Mouse (Mus musculus) E14TG2a.4 (cell line): ENCODE data around the gene Kcnk7.

Experiments used
- H3K27me3 ChIP-seq: 2 replicates; pipeline ENCODE4 v1.6.1; 2014; ENCODE audit warnings: low read length, control low read depth; ENCODE audit not compliant: insufficient read depth
- H3K36me3 ChIP-seq: 2 replicates; pipeline ENCODE4 v1.6.1; 2014; ENCODE audit warnings: low read length, control low read depth; ENCODE audit not compliant: insufficient read depth
- H3K4me1 ChIP-seq: replicated peaks from 2 replicates; pipeline ENCODE4 v1.6.1; 2014; ENCODE audit warnings: low read depth, low read length, control low read depth
- H3K4me3 ChIP-seq: replicated peaks from 2 replicates; pipeline ENCODE4 v1.5.1; 2014; ENCODE audit warnings: mild to moderate bottlenecking, low read length
- H3K9me3 ChIP-seq: 2 replicates; pipeline ENCODE4 v1.6.1; 2014; ENCODE audit warnings: low read length, control low read depth
- CTCF ChIP-seq: conservative IDR thresholded peaks from 2 replicates; pipeline ENCODE4 v1.5.1; 2014; ENCODE audit warnings: low read length
- NANOG ChIP-seq: IDR thresholded peaks from 2 replicates; pipeline ENCODE4 v1.6.1; 2014; ENCODE audit warnings: borderline replicate concordance, low read length, mixed read lengths
- POU5F1 ChIP-seq: IDR thresholded peaks from 2 replicates; pipeline ENCODE4 v1.6.1; 2014; ENCODE audit warnings: low read length, borderline replicate concordance

Kcnk7 gene

DNA sequence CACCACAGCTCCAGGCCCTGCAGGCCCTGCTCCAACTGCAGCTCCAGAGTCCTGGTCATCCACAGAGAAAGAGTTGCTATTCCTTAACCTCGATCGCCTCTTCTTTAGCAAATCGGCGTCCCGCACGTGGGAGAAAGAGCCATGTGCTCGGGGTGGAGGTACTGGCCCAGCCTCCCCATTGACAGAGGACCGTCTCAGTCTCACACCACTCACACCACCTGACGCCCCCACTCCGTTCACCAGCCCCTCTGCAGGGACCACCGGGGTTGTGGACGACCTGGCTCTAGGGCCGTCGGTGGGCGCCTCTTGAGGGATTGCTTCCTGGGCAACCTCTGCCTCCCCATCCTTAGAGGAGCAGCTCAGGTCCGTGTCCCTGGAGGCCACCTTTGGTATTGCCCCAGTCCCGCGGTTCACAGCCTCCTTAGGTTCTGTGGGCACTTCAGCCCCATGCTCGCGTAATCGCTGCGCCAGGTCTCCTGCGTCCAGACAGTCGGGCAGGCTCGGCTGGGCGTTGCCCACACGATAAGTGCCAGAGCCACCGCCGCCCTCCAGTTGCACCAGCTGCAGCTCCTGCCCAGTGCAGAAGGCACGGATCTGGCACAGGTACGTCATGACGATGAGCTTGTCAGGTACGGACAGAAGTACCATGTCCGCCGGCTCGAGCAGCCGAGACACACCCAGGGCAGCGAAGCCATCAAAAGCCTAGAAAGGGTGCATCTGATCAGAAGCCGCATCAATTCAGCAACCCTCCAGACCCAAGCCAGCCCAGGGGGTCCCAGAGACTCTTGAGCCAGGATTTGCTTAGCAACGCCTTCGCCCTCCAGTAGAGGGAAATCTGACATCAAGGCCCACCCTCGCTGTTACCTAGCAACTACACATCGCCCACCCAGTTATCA, 11.9 kb downstream of the Kcnk7 start:
- peak overlapping the region; percentile 77 for H3K4me3 ChIP-seq
- H3K36me3 ChIP-seq, result peaks cover 21% of the 10 kb centered on the region
- H3K27me3 ChIP-seq, result peaks cover 32% of the 10 kb centered on the region
- H3K9me3 ChIP-seq, result no peaks in the 10 kb centered on the region
- TF ChIP-seq POU5F1 (no peak), CTCF (peak; percentile 47)
- peaks cover 53% of the 10 kb centered on the region for H3K4me1 ChIP-seq

DNA sequence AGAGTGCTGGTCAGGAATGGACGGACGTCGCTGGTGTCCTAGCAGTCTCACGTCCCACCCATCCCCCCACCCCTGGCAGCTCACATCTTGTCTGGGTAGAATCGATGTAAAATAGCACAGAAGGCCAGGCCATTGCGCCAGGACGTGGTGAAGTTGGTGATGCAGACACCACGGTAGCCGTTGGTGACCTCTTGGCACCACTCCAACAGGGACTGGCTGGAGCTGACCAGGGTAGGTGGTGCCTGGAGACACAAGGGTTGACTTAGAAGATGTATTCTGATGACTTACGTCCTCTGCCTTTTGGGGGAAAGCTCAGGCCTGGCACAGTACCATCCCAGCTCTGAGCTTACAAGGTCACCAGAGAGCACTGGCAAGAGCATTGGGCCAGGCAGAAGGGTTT, 12.8 kb downstream of the Kcnk7 start:
- Histone ChIP-seq H3K9me3 (no peaks in the 10 kb centered on the region), H3K27me3 (peaks cover 32% of the 10 kb centered on the region), H3K4me1 (peaks cover 56% of the 10 kb centered on the region), H3K4me3 (no peak overlapping the region), H3K36me3 (peaks cover 26% of the 10 kb centered on the region)
- TF ChIP-seq POU5F1 (no peak), NANOG (no peak), CTCF (no peak)

DNA sequence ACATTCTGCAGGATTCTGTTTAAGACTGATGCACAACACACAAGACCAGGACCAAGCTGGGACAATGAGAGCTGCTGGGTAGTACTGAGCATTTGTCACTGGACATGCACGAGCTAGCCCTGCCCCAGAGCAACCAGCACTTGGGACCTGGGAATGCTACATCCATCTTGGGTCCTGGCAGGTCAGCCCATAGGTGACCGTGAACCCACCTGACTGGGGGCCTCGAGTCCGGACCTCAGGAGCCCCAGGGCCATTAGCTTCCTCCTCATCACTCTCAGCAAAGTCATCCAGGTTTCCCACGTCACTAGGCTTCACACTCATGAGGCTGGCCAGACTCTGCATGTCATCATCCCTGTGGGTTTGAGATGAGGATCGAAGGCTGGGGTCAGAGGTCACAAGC, 17.1 kb downstream of the Kcnk7 start:
- Histone ChIP-seq H3K4me3 (no peak overlapping the region), H3K36me3 (peaks cover 26% of the 10 kb centered on the region), H3K27me3 (peaks cover 45% of the 10 kb centered on the region), H3K4me1 (peaks cover 46% of the 10 kb centered on the region), H3K9me3 (no peaks in the 10 kb centered on the region)
- TF ChIP-seq CTCF (no peak), NANOG (no peak), POU5F1 (no peak)

DNA sequence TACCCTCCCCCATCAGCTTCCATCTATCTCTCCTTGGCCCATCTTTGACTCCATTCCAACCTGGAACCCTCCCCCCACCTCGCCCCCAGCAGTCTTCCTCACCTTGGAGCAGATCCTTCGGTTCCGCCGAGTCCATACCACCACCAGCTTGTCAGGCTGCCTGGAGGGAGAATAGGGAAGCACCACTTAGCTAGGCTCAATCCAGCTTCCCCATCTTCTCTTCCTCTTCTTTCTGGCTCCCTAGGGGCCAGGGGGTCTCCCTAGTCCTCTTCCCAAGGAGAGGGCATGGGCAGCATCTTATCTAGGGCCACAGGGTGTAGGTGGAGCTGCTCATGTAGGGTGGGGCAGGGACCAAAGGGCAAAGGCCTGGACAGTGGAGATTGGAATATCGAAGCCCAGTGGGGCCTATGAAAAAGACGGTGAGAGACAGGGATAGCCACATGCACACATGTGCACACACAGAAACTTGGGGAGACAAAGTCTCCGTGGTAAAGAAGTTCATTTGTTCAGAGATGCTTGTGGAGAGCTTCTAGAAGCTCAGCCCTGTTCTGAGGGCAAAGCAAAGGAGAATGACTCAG, 18.8 kb downstream of the Kcnk7 start:
- Histone ChIP-seq H3K36me3 (peaks cover 26% of the 10 kb centered on the region), H3K27me3 (peaks cover 48% of the 10 kb centered on the region), H3K9me3 (no peaks in the 10 kb centered on the region), H3K4me1 (peaks cover 49% of the 10 kb centered on the region), H3K4me3 (no peak overlapping the region)
- TF ChIP-seq NANOG (no peak), POU5F1 (no peak)

DNA sequence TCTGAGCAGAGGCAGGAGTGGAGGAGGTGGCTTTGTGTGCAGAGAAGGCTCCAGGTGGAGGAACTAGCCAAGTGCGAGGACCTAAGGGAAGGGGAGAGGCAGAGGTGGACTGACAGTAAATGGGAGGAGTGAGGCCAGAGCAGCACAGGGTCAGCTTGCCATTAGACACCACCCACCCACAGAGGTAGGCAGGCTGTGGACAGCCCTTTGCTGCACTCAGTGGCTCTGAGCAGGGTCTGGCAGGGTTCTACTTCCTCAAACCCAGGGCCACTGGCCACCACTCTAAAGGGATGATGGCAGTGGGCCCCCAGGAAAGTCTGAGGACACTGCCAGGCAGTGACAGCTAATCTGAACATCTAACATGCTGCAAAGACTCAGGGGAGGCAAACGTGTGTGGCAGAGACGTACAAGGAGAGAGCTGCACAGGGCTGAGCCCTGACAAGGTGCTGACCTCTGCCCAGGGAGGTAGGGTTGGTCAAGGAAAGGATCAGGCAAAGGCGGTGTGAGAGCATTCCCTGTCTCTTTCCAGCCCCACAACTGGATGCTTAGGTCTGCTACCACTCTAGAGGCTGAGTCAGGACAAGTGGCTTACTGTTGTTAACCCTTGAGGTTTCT, 19.9 kb downstream of the Kcnk7 start:
- Histone ChIP-seq H3K36me3 (peaks cover 31% of the 10 kb centered on the region), H3K27me3 (peaks cover 47% of the 10 kb centered on the region), H3K9me3 (no peaks in the 10 kb centered on the region), H3K4me3 (no peak overlapping the region), H3K4me1 (peaks cover 60% of the 10 kb centered on the region)
- TF ChIP-seq CTCF (no peak), POU5F1 (no peak), NANOG (no peak)

DNA sequence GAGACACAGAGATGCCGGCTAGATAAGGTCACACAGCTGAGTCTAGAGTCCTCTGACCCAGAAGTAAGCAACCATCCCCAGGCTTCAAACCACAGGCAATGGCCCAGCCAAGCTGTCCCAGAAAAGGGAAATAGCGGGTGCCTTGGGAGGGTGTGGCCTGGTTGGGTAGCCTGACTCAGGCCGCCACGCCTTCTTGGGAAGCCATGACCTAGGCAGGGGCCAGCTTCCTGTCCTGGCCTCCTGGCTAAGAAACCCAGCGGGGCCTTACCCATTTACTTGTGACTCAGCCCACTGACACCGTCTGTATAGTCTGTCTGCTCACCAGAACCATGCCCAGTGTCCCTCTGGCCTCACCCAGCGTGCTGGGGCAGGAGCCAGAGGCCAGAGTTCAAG, 20.4 kb downstream of the Kcnk7 start:
- no peak overlapping the region for H3K4me3 ChIP-seq
- TF ChIP-seq NANOG, result no peak
- no peak for TF ChIP-seq POU5F1
- TF ChIP-seq CTCF, result no peak
- no peaks in the 10 kb centered on the region for H3K9me3 ChIP-seq
- H3K36me3 ChIP-seq, result peaks cover 26% of the 10 kb centered on the region
- H3K4me1 ChIP-seq, result peaks cover 61% of the 10 kb centered on the region
- H3K27me3 ChIP-seq, result peaks cover 43% of the 10 kb centered on the region

DNA sequence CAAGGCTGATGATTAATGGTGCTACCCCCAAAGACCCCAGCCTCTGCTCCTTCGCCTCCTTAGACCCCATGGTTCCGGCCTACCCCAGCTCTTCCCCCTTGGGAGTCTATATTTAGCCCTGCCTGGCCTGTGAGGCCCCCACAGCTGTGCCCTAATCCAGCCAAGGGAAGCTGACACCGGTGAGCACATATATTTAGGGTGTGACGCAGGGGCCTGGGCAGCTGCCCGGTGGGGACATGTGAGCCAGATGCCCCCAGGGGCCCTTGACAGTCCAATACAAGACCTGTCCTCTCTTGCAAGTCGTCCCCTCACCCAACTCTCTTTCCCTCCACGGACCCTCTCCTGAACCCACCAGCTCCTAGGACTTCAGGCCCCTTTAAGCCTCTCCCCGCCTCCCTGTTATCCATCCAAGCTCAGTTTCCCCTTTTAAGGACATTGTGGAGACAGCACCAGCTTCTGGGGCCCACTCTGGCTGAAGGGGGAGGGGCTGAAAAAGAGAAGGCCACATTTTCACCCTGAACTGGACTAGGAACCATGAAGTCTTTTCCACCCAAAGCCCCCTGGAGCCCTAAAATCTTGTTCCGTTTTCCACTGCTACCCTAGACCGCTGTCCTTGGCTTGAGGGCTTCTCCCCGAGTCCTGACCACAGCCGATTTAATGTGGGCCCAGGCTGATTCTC, 21.0 kb downstream of the Kcnk7 start:
- Histone ChIP-seq H3K4me3 (peak overlapping the region; percentile 71), H3K27me3 (peaks cover 43% of the 10 kb centered on the region), H3K4me1 (peaks cover 67% of the 10 kb centered on the region), H3K36me3 (peaks cover 26% of the 10 kb centered on the region), H3K9me3 (no peaks in the 10 kb centered on the region)
- TF ChIP-seq NANOG (no peak), CTCF (no peak), POU5F1 (no peak)
